Mouse (Mus musculus) cerebellum, adult 2 months (tissue): ENCODE measurements around the gene Sept6.

Source experiments
- CTCF ChIP-seq: fragments of 200-500 bp; IDR thresholded peaks from 2 replicates; pipeline ENCODE4 v1.5.1; 2011; ENCODE audit warnings: low read depth, mild to moderate bottlenecking, control low read depth, low read length, moderate library complexity, borderline replicate concordance; ENCODE audit not compliant: insufficient read depth
- POLR2A ChIP-seq: fragments of 200-500 bp; IDR thresholded peaks from 2 replicates; pipeline ENCODE4 v1.6.1; 2011; ENCODE audit warnings: low read length, control low read depth, borderline replicate concordance; ENCODE audit not compliant: insufficient read depth

- no peak for TF ChIP-seq CTCF
- TF ChIP-seq POLR2A: no peak
Measured at GRCm38 (mm10) chrX:36988754-36989153, 2.8 kb downstream of the Sept6 start.
